Mouse (Mus musculus) embryonic fibroblast, embryonic 13.5 days (primary cell): ENCODE data around the gene S1pr5.

ENCODE experiments used
- CTCF ChIP-seq: IDR thresholded peaks from 2 replicates; pipeline ENCODE4 v1.5.1; 2011; ENCODE audit warnings: mild to moderate bottlenecking, control low read depth, low read length, moderate library complexity, borderline replicate concordance; ENCODE audit not compliant: insufficient read depth
- POLR2A ChIP-seq: IDR thresholded peaks from 2 replicates; pipeline ENCODE4 v1.6.1; 2011; ENCODE audit warnings: low read depth, mild to moderate bottlenecking, control low read depth, low read length, moderate library complexity

DNA sequence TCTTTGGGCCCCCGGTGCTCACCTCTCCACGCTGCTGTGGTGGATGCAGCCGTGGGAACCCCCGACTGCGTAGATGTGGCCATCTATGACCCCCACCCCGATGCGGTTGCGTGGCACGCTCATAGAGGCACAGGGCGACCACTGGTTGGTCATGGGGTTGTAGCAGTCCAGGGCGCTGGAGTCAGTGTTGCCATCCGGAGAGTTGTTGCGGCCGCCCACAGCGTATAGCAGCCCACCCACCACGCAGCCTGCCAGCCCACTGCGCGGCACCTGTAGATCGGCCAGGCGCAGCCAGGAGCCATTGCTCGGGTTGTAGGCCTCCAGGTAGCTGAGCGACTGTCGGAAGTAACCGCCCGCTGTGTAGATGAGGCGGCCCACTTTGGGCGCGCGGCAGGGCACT lies 14.9 kb downstream of the S1pr5 start:
- no peak for TF ChIP-seq POLR2A
- no peak for TF ChIP-seq CTCF
